Mouse (Mus musculus) ES-E14 (cell line): ENCODE data around the gene Snrpc. TPM values are rescaled to one million over a fixed set of nuclear protein-coding genes. Genes with fewer than 3 reads are reported as not detected.

Experiments
- DNase-seq: peaks from one replicate; pipeline ENCODE4 v3.0.0-alpha.2; 2013; ENCODE audit warnings: low read depth, low spot score
- H3K27ac ChIP-seq: 2 replicates; pipeline ENCODE4 v1.5.1; 2012; ENCODE audit warnings: low read depth, mild to moderate bottlenecking, low read length, moderate library complexity, mixed read lengths; ENCODE audit not compliant: poor library complexity, insufficient read depth, severe bottlenecking
- H3K36me3 ChIP-seq: 2 replicates; pipeline ENCODE4 v1.6.1; 2012; ENCODE audit warnings: mild to moderate bottlenecking, low read length, moderate library complexity, mixed read lengths; ENCODE audit not compliant: control insufficient read depth, poor library complexity, insufficient read depth, severe bottlenecking
- H3K4me1 ChIP-seq, 2 experiments: fragments of 150-350 bp in 1 of 2; sonication (generic) in 1 of 2; 2 replicates each; pipeline ENCODE4 v1.6.1; 2012; ENCODE audit warnings: low read length in 2 of 2, mild to moderate bottlenecking in 1 of 2, mixed read lengths in 1 of 2; ENCODE audit not compliant: control insufficient read depth in 2 of 2, insufficient read depth in 2 of 2, poor library complexity in 1 of 2
- H3K4me3 ChIP-seq, 2 experiments: fragments of 150-350 bp in 1 of 2; sonication (generic) in 1 of 2; 2 replicates each; pipeline ENCODE4 v1.5.1; 2012; ENCODE audit warnings: low read length in 2 of 2, low read depth in 1 of 2, mild to moderate bottlenecking in 1 of 2, mixed read lengths in 1 of 2; ENCODE audit not compliant: insufficient read depth in 1 of 2, poor library complexity in 1 of 2, severe bottlenecking in 1 of 2
- H3K9ac ChIP-seq: 2 replicates; pipeline ENCODE4 v1.6.1; 2012; ENCODE audit warnings: low read depth, mild to moderate bottlenecking, low read length, mixed read lengths; ENCODE audit not compliant: poor library complexity, insufficient read depth, severe bottlenecking
- H3K9me3 ChIP-seq: fragments of 150-350 bp; sonication (generic); 2 replicates; pipeline ENCODE4 v1.6.1; 2012; ENCODE audit warnings: low read depth, mild to moderate bottlenecking, low read length; ENCODE audit not compliant: control insufficient read depth, insufficient read depth
- CHD2 ChIP-seq: IDR thresholded peaks from 2 replicates; pipeline ENCODE4 v1.6.1; 2014; ENCODE audit warnings: mild to moderate bottlenecking, low read depth, low read length, inconsistent platforms
- HCFC1 ChIP-seq: IDR thresholded peaks from 2 replicates; pipeline ENCODE4 v1.6.1; 2012; ENCODE audit warnings: low read length, inconsistent platforms, borderline replicate concordance; ENCODE audit not compliant: insufficient read depth
- MAFK ChIP-seq: IDR thresholded peaks from 2 replicates; pipeline ENCODE4 v1.6.1; 2014; ENCODE audit warnings: mild to moderate bottlenecking, low read depth, low read length, inconsistent platforms; ENCODE audit not compliant: insufficient read depth
- ZC3H11A ChIP-seq: IDR thresholded peaks from 2 replicates; pipeline ENCODE4 v1.6.1; 2012; ENCODE audit warnings: low read depth, mild to moderate bottlenecking, inconsistent platforms, low read length, borderline replicate concordance
- ZNF384 ChIP-seq: IDR thresholded peaks from 2 replicates; pipeline ENCODE4 v1.6.1; 2012; ENCODE audit warnings: low read depth, low read length, inconsistent platforms
- in situ Hi-C, 2 experiments: fragments of 600-800 bp; cut with MboI; formaldehyde crosslinking; loops; one replicate each; pipeline ENCODE4 v1.15.1; 2025; ENCODE audit warnings: low sequenced_read_pairs in 2 of 2, inconsistent platforms in 1 of 2; ENCODE audit not compliant: unreplicated experiment in 2 of 2
- total RNA-seq: library from RNA; depleted of rRNA; stranded (reverse); fragments of 300-350 nt; gene quantifications from 2 replicates; pipeline ENCODE4 v1.2.3, GENCODE M21; 2012

Snrpc gene
- total RNA-seq, 1 experiment = 185 TPM

GRCm38 (mm10) chr17:27820568-27821406 lies 17.2 kb upstream of the Snrpc start, which contains the start of gene D17Wsu92e:
TSS of gene D17Wsu92e (minus strand) at chr17:27820648.
- peak within 1 kb of the TSS; percentile 85 for H3K9ac ChIP-seq
- no peaks in the 10 kb centered on the region for H3K36me3 ChIP-seq
- TF ChIP-seq ZC3H11A (no peak), HCFC1 (peak; percentile 62; the same call in 1 of the 2 replicates)
- DNase-seq = peak; percentile 98
- H3K4me3 ChIP-seq = peak within 1 kb of the TSS; percentile 87 to 98
- peaks cover 2 to 17% of the 10 kb centered on the region in 2 experiments; a peak in 2 of 4 replicates for H3K4me1 ChIP-seq
- in situ Hi-C loops = no loop called here
- no peak within 1 kb of the TSS for H3K27ac ChIP-seq
- no peaks in the 10 kb centered on the region for H3K9me3 ChIP-seq

GRCm38 (mm10) chr17:27821407-27822338 lies 16.3 kb upstream of the Snrpc start:
- H3K27ac ChIP-seq = no peak overlapping the region

GRCm38 (mm10) chr17:27823142-27823905 lies 14.6 kb upstream of the Snrpc start:
- H3K9ac ChIP-seq = no peak overlapping the region
- no peak for DNase-seq
- no peak overlapping the region for H3K27ac ChIP-seq
- H3K4me1 ChIP-seq = peaks cover 8 to 22% of the 10 kb centered on the region in 2 experiments
- no peaks in the 10 kb centered on the region for H3K9me3 ChIP-seq
- no peak overlapping the region for H3K4me3 ChIP-seq
- in situ Hi-C loops = no loop called here
- TF ChIP-seq HCFC1 (no peak), ZC3H11A (no peak), CHD2 (no peak), ZNF384 (no peak), MAFK (no peak)
- H3K36me3 ChIP-seq = no peaks in the 10 kb centered on the region

More at GRCm38 (mm10) chr17:27821407-27822338, 16.3 kb upstream of the Snrpc start:
- Histone ChIP-seq H3K4me3 (peak overlapping the region in 1 of 2 experiments; percentile 45; a peak in 2 of 4 replicates), H3K9ac (peak overlapping the region; percentile 59; the same call in 1 of the 2 replicates), H3K36me3 (no peaks in the 10 kb centered on the region), H3K9me3 (no peaks in the 10 kb centered on the region), H3K4me1 (peaks cover 2 to 22% of the 10 kb centered on the region in 2 experiments; a peak in 2 of 4 replicates)
- no peak for TF ChIP-seq MAFK
- TF ChIP-seq ZNF384 = no peak
- no peak for TF ChIP-seq CHD2
- TF ChIP-seq ZC3H11A = no peak
- no peak for TF ChIP-seq HCFC1
- in situ Hi-C loops = no loop called here
- DNase-seq = no peak

- in situ Hi-C loops = no loop called here
- no peak for DNase-seq
- Histone ChIP-seq H3K9me3 (no peaks in the 10 kb centered on the region), H3K4me1 (peaks cover 8 to 22% of the 10 kb centered on the region in 2 experiments), H3K27ac (peak overlapping the region; percentile 66; the same call in 1 of the 2 replicates), H3K9ac (no peak overlapping the region), H3K36me3 (no peaks in the 10 kb centered on the region), H3K4me3 (no peak overlapping the region)
- TF ChIP-seq CHD2 = no peak
- no peak for TF ChIP-seq ZNF384
- TF ChIP-seq HCFC1 = no peak
- no peak for TF ChIP-seq MAFK
- no peak for TF ChIP-seq ZC3H11A
These were observed 13.0 kb upstream of the Snrpc start for GRCm38 (mm10) chr17:27824941-27825340.
